Mouse (Mus musculus) heart, embryonic 14.5 days (tissue): ENCODE data around the gene Kcnk3. TPM values are rescaled to one million over a fixed set of nuclear protein-coding genes. Genes with fewer than 3 reads are reported as not detected.

Experiments
- ATAC-seq: fragments of 200-750 bp; cut with Nextera tagmentation; 2 replicates; pipeline ENCODE4 v1.8.0; 2017; ENCODE audit warnings: low read depth, moderate TSS enrichment; ENCODE audit not compliant: insufficient number of reproducible peaks, insufficient read depth, low FRiP score
- H3K27ac ChIP-seq, 2 experiments: fragments of 200-500 bp in 1 of 2; fragments of 300-500 bp in 1 of 2; sonication (generic) in 1 of 2; replicated peaks in 1 of 2; 2 replicates each; pipeline ENCODE4 v1.5.1; 2012 to 2014; ENCODE audit warnings: low read depth in 2 of 2, low read length in 2 of 2, control low read depth in 1 of 2, mild to moderate bottlenecking in 1 of 2, mixed read lengths in 1 of 2; ENCODE audit not compliant: control insufficient read depth in 1 of 2, insufficient read depth in 1 of 2
- H3K27me3 ChIP-seq: fragments of 300-500 bp; sonication (generic); 2 replicates; pipeline ENCODE4 v1.6.1; 2014; ENCODE audit warnings: mild to moderate bottlenecking, low read length, control low read depth; ENCODE audit not compliant: control insufficient read depth, insufficient read depth
- H3K36me3 ChIP-seq: fragments of 300-500 bp; sonication (generic); 2 replicates; pipeline ENCODE4 v1.6.1; 2014; ENCODE audit warnings: mild to moderate bottlenecking, control low read depth, low read length, mixed read lengths; ENCODE audit not compliant: control insufficient read depth, insufficient read depth
- H3K4me1 ChIP-seq, 2 experiments: fragments of 200-500 bp in 1 of 2; fragments of 300-500 bp in 1 of 2; sonication (generic) in 1 of 2; 2 replicates each; pipeline ENCODE4 v1.6.1; 2012 to 2014; ENCODE audit warnings: low read length in 2 of 2, control low read depth in 1 of 2, mixed read lengths in 1 of 2; ENCODE audit not compliant: control insufficient read depth in 2 of 2, insufficient read depth in 2 of 2
- H3K4me2 ChIP-seq: fragments of 300-500 bp; sonication (generic); 2 replicates; pipeline ENCODE4 v1.6.1; 2014; ENCODE audit warnings: mild to moderate bottlenecking, low read length
- H3K4me3 ChIP-seq, 2 experiments: fragments of 200-500 bp in 1 of 2; fragments of 300-500 bp in 1 of 2; sonication (generic) in 1 of 2; 2 replicates each; pipeline ENCODE4 v1.5.1; 2012 to 2014; ENCODE audit warnings: low read length in 2 of 2, mild to moderate bottlenecking in 2 of 2, control low read depth in 1 of 2, low read depth in 1 of 2, moderate library complexity in 1 of 2; ENCODE audit not compliant: control insufficient read depth in 1 of 2, insufficient read depth in 1 of 2
- H3K9ac ChIP-seq: fragments of 300-500 bp; sonication (generic); 2 replicates; pipeline ENCODE4 v1.6.1; 2014; ENCODE audit warnings: mild to moderate bottlenecking, low read length
- H3K9me3 ChIP-seq: fragments of 300-500 bp; sonication (generic); 2 replicates; pipeline ENCODE4 v1.6.1; 2016; ENCODE audit warnings: low read length, control low read depth; ENCODE audit not compliant: control insufficient read depth
- WGBS: fragments of 180-500 bp; shearing (Covaris S2); extraction: QIAGEN DNeasy Blood & Tissue Kit; methylation state at CpG from one replicate; pipeline ENCODE4 v1.1.7; 2014; 5-methylcytosine and 5-hydroxymethylcytosine counted together
- polyA plus RNA-seq: library from polyadenylated mRNA; unstranded; fragments of >200 nt; fragmentation: Nextera tagmentation; extraction: Ambion mirVana; gene quantifications from 2 replicates; pipeline ENCODE4 v1.2.1, GENCODE M21; 2014

The Kcnk3 gene
- polyA plus RNA-seq, 1 experiment from 2014 or later: 40.3 TPM

DNA sequence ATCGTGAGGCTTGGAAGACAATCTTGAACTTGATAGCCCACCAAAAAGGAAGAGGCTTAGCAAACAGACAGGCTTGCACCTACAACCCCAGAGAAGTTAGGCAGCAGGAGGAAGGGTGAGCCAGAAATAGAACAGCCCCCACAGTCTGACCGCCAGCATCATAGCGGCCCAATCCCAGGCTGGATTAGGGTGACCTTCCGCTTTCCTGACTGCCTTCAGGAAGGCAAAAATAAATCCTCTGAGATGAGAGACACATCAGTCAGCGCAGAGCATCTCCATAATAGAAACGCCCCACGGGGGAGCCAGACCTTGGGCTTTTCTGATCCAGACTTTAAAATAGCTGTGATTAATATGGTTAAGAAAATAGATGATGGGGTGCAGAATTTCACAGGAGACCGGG is 33.0 kb upstream of the Kcnk3 start:
- no peak overlapping the region for H3K4me3 ChIP-seq
- no peak overlapping the region for H3K4me2 ChIP-seq
- H3K4me1 ChIP-seq: peaks cover 12 to 16% of the 10 kb centered on the region in 2 experiments
- H3K27me3 ChIP-seq: no peaks in the 10 kb centered on the region
- no peak for ATAC-seq
- WGBS: 32% methylated on average over 8 of the region's 8 CpGs
- no peaks in the 10 kb centered on the region for H3K9me3 ChIP-seq
- H3K27ac ChIP-seq: no peak overlapping the region
- H3K36me3 ChIP-seq: no peaks in the 10 kb centered on the region
- no peak overlapping the region; the same call in 1 of the 2 replicates for H3K9ac ChIP-seq

DNA sequence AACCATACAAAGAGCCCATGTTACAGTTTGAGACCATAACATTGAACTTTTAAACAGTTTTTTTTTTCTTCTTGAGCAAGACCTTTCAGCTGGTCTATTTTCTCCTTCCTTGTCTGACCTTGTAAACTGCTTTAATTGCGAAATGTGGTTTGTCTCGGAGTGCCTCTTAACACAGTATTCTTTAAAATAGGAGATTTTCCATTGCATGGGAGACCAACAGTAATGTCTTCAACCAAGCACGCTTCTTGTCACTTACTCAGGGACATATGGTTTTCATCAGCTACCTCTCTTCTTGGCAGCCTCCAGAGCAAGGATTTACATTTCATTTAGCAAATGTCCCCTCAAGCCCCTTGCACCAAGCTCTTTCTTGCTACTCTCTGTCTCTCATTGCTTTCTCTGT is 31.7 kb upstream of the Kcnk3 start:
- 64% methylated on average over 3 of the region's 3 CpGs for WGBS
- no peak overlapping the region for H3K27ac ChIP-seq
- no peak overlapping the region for H3K4me2 ChIP-seq
- no peaks in the 10 kb centered on the region for H3K36me3 ChIP-seq
- H3K27me3 ChIP-seq: no peaks in the 10 kb centered on the region
- H3K9me3 ChIP-seq: 0 out of 2 replicates have a peak, but pooled peaks cover 3% of the 10 kb centered on the region
- no peak for ATAC-seq
- peaks cover 11 to 17% of the 10 kb centered on the region in 2 experiments for H3K4me1 ChIP-seq
- no peak overlapping the region for H3K9ac ChIP-seq
- H3K4me3 ChIP-seq: no peak overlapping the region

DNA sequence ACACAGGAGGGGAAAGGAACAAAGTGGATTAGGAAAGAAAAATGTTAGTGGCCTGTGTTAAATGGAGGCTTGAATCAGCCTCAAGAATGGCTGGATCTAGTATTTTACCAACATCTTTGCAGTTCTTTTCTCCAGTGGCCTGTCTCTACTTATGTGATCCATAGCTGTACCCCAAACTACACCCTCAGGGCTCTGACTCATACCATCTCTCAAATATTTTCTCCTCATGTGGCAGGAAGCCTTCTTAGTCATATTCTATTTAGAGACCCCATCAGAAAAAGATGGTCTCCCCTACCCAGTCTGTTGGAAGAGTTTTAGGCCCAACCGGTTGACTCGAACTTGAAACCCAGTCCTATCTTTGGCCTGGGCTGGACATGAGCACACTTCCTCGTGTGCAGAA is 28.5 kb upstream of the Kcnk3 start:
- Histone ChIP-seq H3K4me3 (no peak overlapping the region), H3K4me1 (peaks cover 11 to 17% of the 10 kb centered on the region in 2 experiments), H3K9ac (no peak overlapping the region), H3K27me3 (no peaks in the 10 kb centered on the region), H3K36me3 (no peaks in the 10 kb centered on the region), H3K4me2 (no peak overlapping the region), H3K9me3 (0 out of 2 replicates have a peak, but pooled peaks cover 5% of the 10 kb centered on the region), H3K27ac (no peak overlapping the region)
- ATAC-seq: no peak
- 74% methylated on average over 3 of the region's 3 CpGs for WGBS

DNA sequence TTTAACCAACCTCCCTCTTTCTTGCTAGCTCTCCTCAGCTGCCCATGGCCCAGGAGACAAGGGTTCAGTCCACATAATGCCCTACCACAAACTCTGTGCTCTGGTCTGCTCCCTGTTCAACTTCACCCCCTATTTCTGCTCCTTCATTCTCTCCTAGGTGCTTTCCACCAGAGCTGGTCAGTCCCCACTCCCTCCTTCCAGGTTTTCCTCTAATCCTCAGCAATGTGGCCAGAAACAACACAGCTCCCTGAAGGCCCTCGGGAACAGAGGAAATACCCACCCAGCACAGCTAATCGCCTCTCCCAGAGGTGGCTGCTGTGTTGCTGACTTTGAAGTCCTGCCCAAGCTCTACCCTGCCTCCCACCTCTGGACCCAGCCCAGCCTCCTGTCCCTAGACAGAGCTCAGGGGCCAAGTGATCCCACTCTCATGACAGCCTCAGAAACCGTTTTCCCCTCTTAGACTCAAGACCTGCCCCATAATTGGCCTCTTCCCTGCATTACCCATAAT is 27.9 kb upstream of the Kcnk3 start:
- Histone ChIP-seq H3K27ac (no peak overlapping the region), H3K9ac (no peak overlapping the region), H3K4me2 (no peak overlapping the region), H3K36me3 (no peaks in the 10 kb centered on the region), H3K4me3 (no peak overlapping the region), H3K9me3 (0 out of 2 replicates have a peak, but pooled peaks cover 5% of the 10 kb centered on the region), H3K27me3 (no peaks in the 10 kb centered on the region), H3K4me1 (peaks cover 6 to 11% of the 10 kb centered on the region in 2 experiments; a peak in 3 of 4 replicates)
- 12% methylated on average over 3 of the region's 3 CpGs for WGBS
- ATAC-seq: no peak

DNA sequence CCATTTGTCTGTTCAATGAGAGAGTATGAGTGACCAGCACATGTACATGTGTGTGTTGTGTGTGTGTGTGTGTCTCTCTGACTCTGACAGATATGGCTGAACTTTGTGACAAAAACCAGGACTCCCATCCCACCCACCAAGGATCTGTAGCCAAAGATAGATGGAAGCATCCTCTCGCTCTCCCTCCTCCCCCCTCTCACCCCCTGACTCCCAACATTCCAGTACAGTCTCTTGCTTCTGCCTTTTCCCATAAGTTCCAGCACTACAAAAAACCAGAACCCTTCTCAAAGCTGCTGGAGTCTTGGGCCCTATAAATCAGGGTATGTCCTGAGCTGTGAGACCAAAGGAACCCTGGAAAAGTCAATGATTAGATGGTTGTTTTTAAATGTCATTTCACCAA is 19.5 kb upstream of the Kcnk3 start:
- Histone ChIP-seq H3K36me3 (no peaks in the 10 kb centered on the region), H3K4me3 (no peak overlapping the region), H3K9ac (no peak overlapping the region), H3K27me3 (no peaks in the 10 kb centered on the region), H3K9me3 (no peaks in the 10 kb centered on the region), H3K4me2 (no peak overlapping the region), H3K4me1 (peaks cover 10 to 23% of the 10 kb centered on the region in 2 experiments), H3K27ac (no peak overlapping the region)
- 52% methylated on average over 1 of the region's 1 CpGs for WGBS
- ATAC-seq: no peak

DNA sequence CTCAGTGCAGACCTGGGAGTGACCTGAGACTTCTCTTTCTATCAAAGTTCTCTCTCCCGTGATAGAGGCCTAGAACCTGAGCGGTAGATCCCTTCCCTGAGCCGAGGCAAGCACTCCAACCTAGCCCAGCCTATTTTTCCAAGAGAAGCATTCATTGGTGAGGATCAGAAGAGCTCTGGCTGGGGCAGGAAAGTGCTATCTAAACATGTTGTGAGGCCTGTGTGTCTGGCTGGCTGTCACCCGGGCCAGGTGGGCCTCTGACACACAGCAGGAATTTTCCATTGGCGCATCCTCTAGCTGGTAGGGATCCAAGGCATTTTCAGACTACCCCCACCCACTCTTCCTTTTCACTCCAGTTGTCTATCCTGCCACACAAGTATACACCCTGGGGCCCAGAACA is 16.1 kb upstream of the Kcnk3 start:
- Histone ChIP-seq H3K4me2 (no peak overlapping the region), H3K4me3 (no peak overlapping the region), H3K4me1 (peaks cover 19 to 32% of the 10 kb centered on the region in 2 experiments), H3K9ac (0 out of 2 replicates have a peak overlapping the region, but pooled peaks have one; percentile 4), H3K27me3 (no peaks in the 10 kb centered on the region), H3K9me3 (peaks cover 4% of the 10 kb centered on the region; the same call in 1 of the 2 replicates), H3K27ac (peak overlapping the region; percentile 54 to 79), H3K36me3 (no peaks in the 10 kb centered on the region)
- peak; percentile 51 for ATAC-seq
- WGBS: 20% methylated on average over 5 of the region's 5 CpGs

DNA sequence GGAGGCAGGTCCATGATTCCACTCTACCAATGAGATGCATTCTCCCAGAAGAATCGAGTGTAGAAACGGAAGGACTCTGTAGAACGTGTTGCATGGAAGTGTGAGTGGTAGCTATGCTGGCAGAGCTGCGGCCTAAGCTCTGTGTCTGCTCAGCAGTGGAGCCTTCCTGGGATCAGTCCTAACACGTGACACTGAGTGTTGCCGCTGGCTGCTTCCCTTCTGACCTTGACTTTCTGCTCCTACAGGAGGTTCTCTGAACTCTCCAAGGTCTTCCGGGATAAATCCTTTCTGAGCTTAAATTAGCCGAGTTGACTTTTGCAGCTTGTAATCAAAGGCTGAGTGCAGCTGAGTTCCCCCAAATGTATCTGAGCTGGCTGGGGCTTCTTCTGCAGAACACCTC is 13.6 kb upstream of the Kcnk3 start:
- H3K9ac ChIP-seq: no peak overlapping the region
- H3K4me2 ChIP-seq: no peak overlapping the region
- WGBS: 55% methylated on average over 8 of the region's 8 CpGs
- ATAC-seq: no peak
- peaks cover 4% of the 10 kb centered on the region; the same call in 1 of the 2 replicates for H3K9me3 ChIP-seq
- peak overlapping the region; percentile 12 to 70 for H3K27ac ChIP-seq
- H3K27me3 ChIP-seq: no peaks in the 10 kb centered on the region
- no peak overlapping the region for H3K4me3 ChIP-seq
- H3K4me1 ChIP-seq: peaks cover 43 to 56% of the 10 kb centered on the region in 2 experiments
- H3K36me3 ChIP-seq: no peaks in the 10 kb centered on the region

DNA sequence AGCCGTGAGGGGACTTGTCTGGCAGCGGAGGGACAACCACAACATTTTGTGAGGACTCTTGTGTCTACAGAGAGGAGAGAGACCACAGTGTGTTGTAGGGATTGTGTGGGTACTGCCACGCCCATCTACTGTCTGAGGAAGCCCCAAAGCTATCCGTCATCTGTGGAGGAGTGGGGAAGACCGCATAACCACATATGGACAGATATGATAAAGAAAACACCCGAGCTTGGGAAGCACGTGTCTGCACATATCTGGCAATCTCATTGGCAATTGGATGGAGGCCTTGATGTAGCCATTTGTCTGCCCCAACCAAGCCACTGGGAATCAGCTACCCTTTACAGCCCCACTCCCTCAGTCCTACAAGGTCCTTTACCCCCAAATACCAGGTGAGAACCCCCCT is 11.7 kb upstream of the Kcnk3 start:
- Histone ChIP-seq H3K27me3 (no peaks in the 10 kb centered on the region), H3K4me2 (no peak overlapping the region), H3K9me3 (peaks cover 4% of the 10 kb centered on the region; the same call in 1 of the 2 replicates), H3K4me3 (no peak overlapping the region), H3K36me3 (no peaks in the 10 kb centered on the region), H3K27ac (peak overlapping the region in 1 of 2 experiments; percentile 82; a peak in 2 of 4 replicates), H3K9ac (no peak overlapping the region), H3K4me1 (peaks cover 43 to 56% of the 10 kb centered on the region in 2 experiments)
- no peak for ATAC-seq
- 73% methylated on average over 7 of the region's 7 CpGs for WGBS
